Mouse (Mus musculus) ES-Bruce4 (cell line): ENCODE data around the gene Rab3ip.

ENCODE experiments used
- CTCF ChIP-seq: IDR thresholded peaks from one replicate; pipeline ENCODE4 v1.8.1; 2011; ENCODE audit warnings: low read depth, low read length
- EP300 ChIP-seq: IDR thresholded peaks from 2 replicates; pipeline ENCODE4 v1.6.1; 2011; ENCODE audit warnings: low read depth, low read length; ENCODE audit not compliant: insufficient read depth
- POLR2A ChIP-seq: IDR thresholded peaks from one replicate; pipeline ENCODE4 v1.8.1; 2011; ENCODE audit warnings: low read length; ENCODE audit not compliant: insufficient read depth

DNA sequence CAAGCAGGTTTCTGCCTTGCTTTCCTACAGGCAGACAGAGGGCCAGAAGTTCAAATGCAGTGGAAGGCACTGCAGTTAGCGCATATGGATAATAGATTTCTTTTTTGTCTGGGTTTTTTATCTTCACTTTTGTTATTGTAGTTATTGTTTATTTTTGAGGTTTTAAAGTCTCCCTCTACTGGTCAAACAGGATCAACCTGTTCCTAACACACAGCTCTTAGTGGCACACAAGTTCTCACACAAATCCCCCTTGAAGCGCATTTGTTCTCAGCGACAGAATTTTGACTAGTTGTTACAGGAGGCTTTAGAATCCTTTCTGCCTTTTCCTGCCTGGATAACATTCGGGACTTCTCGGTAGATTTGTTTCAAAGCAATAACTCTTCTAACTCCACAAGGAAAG, 67.0 kb downstream of the Rab3ip start:
- TF ChIP-seq CTCF (no peak), POLR2A (no peak), EP300 (no peak)
